Mouse (Mus musculus) v-Abl transformed pro-B cells (cell line): Measurements from ENCODE around the gene Rtl4.

Experiments used
- in situ Hi-C, 2 experiments: fragments of 400-800 bp; cut with MboI; formaldehyde crosslinking; loops; one replicate each; pipeline ENCODE4 v1.15.1; 2025; ENCODE audit not compliant: unreplicated experiment in 2 of 2

Rtl4 gene

DNA sequence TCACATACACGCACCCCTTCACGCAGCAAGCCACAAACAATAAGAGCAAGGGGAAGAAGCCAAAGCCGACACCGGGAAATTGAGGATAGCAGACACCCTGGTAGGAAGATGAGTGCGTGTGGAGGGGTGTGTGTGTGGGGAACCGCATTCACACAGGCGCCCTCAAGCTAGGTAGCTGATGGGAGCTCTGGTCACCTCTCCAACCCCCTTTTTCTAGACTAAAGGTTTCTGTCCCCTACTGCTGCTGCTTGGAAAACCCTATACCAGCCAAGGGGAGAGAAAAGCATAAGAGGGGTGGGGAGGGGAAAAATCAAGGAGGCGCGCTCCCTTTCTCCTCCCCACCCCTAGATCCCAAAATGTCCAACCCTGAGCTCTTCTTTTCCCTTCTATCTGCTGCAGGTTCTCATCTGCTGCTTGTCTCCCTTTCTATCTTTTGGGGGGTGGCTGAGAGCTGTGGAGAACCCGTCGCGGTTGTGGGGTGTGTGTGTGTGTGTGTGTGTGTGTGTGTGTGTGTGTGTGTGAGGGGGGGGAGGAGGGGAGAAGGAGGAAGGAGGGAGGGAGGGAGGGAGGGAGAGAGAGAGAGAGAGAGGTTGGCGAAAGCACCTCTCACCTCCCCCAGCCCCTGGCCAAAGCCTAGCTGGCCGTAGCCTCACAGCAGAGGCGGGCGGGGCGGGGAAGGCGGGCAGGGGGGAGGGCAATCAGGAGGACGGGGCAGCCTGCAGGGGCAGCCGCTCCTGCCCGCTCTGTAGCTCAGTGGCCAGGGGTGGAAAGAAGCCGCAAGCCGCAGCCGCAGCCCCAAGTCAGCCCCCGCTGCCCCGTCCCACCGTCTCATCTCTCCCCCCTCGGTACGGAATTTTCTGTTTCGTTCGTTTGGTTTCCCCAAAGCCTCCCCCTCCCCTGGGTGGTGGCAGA is at the start of gene Rtl4:
Gene Rtl4 (plus strand): TSS at position 701 of the 912 bp plus-strand sequence.
- in situ Hi-C loops = no loop called here

DNA sequence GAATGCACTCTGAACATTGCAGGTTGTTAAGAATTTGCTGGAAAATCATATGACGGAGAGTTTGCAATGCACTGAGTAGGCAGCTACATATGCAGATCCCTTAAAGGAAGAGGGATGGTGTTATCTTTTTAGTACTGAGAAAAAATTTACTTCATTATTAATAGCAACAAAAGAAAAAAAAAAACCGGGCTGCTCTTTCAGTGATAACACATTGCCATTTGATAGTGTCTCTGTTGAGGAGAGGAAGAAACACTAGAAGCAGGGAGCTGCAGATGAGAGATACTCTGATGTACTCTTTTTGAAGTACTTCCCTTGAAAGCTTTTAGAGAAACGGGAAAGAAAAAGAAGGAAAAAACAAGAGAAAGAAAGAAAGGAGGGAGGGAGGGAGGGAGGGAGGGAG is 44.0 kb upstream of the Rtl4 start:
- in situ Hi-C loops = loop anchor here (5.0 kb wide), 3 partner anchors 237 to 663 kb away; no protein-coding TSS in a partner anchor

DNA sequence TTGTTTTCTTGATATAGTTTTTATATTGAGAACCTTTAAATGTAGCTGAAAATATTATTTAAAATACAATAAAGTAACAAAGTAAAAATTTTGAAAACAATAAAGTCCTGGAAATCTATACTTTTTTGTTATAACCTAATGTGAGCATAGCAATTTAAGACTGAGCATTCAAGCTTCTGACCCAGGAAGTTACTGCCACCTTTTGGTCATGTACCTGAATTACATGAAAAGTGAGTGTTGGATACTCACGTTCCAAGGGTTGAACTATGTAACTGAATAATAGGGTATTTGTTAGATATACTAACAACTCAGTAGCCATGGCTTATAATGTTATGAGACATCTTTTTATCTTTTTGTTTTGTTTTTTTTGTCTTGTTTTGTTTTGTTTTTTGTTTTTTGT is 43.3 kb upstream of the Rtl4 start:
- in situ Hi-C loops = loop anchor here in 1 of 2 experiments (5.0 kb wide), 1 partner anchor 243 kb away; no protein-coding TSS in a partner anchor

DNA sequence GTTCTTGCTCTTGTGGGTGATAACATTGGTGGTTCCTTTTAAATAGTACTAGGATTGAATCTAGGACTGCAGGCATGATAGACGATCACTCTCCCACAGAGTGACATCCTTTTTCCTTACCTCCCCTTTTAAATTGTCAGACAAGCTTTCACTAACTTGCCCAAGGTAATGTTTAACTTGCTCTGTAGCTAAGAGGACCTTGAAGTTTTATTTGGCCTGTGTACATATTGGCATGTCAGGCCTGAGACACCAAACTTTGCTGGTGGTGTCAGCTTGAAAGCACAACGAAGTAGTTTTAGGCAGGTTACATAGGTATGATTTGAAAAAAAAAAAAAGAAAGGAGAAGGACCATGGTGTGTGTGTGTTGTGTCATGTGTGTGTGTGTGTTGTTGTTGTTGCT is 36.5 kb upstream of the Rtl4 start:
- in situ Hi-C loops = loop anchor here (25.0 kb wide), 3 partner anchors 735 to 915 kb away; no protein-coding TSS in a partner anchor

DNA sequence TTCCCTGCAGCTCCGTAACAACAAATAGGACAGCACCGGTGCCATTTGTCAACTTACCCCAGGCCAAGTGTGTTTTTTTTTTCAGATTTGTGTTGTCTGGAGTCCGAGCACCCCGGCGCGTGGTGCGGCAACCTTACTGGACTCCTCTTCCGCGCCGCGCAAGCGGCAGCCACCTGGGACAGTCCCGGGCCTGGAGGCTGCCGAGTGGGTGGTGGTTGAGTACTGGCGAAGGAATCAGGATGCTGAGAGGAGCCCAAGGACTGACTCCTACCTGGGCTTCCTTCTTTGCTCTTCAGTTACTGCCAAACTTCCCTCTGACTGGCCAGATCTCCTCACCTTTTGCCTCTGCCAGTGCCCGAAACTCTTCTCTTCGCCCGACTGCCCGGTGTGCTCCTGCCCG is 965 bp upstream of the Rtl4 start:
- in situ Hi-C loops = no loop called here

DNA sequence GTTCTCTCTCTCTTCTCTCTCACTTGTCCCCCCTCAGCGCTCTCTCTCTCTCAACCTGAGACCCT is 733 bp upstream of the Rtl4 start, which contains the start of gene Trpc5:
Gene Trpc5 (minus strand): TSS at position 39 of the 65 bp plus-strand sequence.
- in situ Hi-C loops = no loop called here

DNA sequence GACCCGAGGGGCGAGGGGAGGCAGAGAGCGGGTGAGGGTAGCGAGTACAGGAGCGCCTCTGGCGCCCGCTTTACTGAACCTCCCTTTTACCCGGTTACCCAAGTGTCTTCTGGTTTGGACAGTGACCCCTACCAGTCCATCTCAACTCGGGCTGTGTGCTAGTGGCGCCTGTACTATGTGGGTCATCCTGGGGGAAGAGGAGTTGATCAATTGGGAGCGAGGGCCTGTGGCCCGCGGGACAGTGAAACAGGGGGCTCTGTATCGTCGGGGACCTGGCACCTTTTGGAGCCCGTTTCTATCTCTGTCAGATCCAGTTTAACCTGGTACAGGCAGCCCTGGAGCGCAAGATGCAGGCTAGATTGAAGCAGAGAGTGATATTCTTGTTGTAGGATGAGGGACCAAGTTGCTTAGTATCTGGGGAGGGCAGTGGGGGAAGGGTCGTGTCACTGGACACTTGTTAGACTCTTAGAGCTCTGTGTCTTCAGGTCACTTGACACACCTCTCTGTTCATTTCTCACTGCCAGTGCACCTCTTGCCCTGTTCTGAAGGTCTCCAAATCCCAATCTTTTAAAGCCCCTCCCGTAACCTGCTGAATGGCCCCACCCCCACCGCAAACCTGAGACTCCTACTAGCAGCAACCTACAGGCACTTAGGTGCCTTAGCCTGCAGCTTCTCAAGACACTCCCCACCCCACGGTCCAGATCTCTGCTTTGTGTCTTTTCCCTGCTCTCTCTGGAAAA is 582 bp downstream of the Rtl4 start:
- in situ Hi-C loops = no loop called here

DNA sequence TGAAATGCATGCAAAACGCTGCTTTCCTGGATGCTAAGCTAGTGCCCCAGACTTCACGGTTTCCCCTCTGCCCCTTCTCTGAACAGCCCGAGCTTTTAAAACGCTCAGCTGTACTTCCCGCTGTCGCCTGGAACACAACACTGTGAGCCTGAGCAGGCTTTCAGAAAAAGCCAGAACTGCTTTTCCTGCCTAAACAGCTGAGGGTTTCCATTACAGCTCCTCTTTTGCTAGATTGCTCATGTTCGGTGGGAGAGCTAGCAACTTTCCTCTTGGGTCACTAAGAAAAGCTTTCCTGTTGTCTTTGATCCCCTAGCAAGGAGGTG is 1.1 kb downstream of the Rtl4 start:
- in situ Hi-C loops = no loop called here

DNA sequence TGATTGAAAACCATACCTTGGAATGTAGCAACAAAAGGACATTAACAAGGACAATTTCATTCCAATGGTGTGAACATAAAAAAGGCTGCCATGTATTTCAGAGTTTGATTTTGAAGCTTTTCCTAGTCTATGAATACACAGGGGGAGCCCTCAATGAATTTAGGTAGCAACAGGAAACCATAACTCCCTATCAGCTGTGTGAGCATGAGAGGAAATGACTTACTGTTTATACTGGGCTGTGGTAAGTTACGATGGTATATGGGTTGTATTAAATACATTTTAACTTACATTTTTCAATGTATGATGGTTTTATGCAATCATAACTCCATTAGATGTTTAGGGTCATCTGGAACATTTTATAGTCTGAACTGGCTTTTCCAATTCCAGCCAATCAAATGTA is 27.6 kb downstream of the Rtl4 start:
- in situ Hi-C loops = no loop called here

DNA sequence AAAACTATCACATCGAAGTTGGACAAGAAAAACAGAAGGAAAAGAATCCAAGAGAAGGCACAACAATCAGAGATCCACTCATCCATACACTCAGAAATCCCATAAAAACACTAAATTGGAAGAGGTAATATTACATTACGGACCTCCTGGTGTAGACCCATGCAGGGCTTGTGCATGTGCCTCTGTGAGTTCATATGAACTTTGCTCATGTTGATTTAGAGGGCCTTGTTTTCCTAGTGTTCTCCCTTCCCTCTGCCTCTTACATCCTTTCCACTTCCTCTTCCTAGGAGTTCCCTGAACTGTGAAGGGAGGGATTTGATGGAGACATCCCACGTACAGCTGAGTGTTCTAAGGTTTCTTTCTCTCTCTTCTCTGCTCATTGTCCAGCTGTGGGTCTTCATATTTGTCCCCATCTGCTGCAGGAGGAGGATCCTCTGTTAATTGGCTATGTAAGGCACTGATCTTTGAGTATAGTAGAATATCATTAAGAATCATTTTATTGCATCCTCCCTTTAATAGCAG is 58.9 kb downstream of the Rtl4 start:
- in situ Hi-C loops = no loop called here

DNA sequence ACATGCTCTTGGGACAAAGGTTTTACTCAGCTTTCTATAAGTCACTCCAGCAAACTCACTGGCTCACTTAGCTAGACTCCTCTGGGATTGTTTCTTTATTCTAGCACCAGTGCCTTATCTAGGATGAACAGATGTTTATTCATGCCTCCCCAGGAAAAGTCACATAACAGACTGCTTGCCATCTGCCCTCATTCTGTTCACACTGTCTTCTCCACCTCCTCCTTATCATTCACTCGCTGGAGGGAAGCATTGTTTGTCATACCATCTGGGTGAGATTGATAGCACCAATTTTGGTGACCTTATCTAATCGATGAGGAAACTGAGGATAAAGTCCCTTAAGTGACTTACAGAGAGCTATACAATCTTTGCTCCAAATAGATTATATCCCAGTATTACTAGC is 298.3 kb downstream of the Rtl4 start:
- in situ Hi-C loops = no loop called here

DNA sequence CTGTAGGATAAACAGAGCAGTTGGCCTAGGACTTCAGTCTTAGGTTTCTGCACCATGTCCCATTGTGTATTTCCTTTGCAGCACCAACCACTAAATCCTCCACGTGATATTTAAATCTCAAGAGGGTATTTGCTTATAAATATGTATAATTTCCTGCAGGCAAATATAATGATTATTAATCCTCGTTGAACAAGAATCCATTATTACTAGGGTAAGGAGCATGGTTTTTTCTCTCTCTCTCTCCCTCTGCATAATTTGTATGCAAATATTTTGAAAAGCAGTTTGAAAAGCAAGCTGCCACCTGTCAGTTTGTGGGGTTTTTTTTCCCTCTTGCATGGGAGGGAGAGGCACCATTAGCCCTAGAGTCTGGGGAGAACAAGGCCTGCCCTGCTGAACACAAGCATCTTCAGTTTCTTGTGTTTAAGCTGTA is 376.8 kb downstream of the Rtl4 start:
- in situ Hi-C loops = no loop called here

DNA sequence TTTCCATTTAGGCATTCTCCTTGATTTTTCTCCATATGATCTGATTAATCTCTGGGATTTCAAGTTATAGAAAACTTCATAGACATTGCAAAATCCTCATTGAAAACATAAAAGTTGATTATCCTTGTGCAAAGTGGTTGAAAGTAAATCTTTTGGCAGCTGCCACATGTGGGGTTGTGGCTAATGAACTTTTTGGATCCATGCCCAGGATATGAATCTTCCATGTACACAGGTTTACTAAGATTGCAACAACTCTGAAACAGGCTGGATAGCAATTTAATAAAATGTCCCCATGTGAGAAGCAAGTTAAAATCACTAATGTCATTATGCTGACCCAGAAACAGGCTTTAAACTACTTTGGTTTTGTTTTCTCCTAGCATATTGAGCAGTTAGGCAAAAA is 401.1 kb downstream of the Rtl4 start:
- in situ Hi-C loops = no loop called here

DNA sequence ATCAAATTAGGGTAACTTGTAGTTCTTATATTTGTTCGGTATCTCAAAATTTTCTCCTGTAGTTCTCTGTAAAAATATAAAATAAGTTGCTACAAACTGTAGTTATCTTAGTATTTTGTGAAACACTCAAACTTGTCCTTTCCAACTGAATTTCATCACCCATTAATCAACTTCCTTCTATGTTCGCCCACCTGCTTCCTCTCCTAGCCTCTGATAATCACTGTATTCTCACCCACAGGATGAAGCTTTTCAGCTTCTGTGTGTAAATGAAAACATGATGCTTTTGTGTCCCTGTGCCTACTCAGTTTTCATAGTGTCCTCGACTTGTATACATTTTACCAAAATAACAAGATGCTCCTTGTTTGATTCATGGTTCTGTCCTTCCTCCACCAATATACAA is 401.7 kb downstream of the Rtl4 start:
- in situ Hi-C loops = no loop called here

DNA sequence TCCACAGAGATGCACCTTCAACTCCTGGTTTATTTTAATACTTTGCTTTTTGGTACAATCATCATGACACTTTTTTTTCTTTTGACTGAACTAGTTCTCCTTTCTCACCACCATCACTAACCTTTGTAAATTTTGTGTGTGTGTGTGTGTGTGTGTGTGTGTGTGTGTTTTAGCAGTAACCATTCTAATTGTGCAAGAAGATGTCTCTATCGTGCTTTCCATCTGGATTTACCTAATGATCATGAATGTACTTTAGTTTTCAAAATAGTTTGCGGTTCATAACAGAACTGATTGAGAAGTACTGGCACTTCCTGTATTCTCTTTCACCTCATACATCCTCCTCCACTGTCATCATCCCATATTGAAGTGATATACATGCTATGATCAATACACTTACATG is 402.3 kb downstream of the Rtl4 start:
- in situ Hi-C loops = no loop called here
